15 mouse cellular contexts compared by ENCODE assay signal in genomic region chr2:121359461-121359860, GRCm38 (mm10). TPM values are rescaled to one million over a fixed set of nuclear protein-coding genes. Genes with fewer than 3 reads are reported as not detected.
DNase-seq lines count a peak whose midpoint lies in the region; ATAC-seq and TF ChIP-seq lines count a peak whose summit lies in the region.
"Had no signal": no experiment of that assay in that cellular context is flagged by ENCODE, and none has a peak within 500 bp of the region (broad histone marks: within the 10 kb centered on the region; RNA-seq: fewer than 3 reads in every experiment).

No protein-coding gene starts in this region.

- H3K36me3 ChIP-seq in neural tube, embryonic 12.5 days, result no peaks in the 10 kb centered on the region
- no peaks in the 10 kb centered on the region for H3K36me3 ChIP-seq in midbrain, embryonic 15.5 days (replicated peaks)
- no peaks in the 10 kb centered on the region; the same call in 1 of the 2 replicates for H3K36me3 ChIP-seq in stomach, postnatal 0 days (ENCODE audit: control insufficient read depth, insufficient read depth, low read length)
- H3K36me3 ChIP-seq: liver, embryonic 15.5 days had no signal

- H3K9ac ChIP-seq in neural tube, embryonic 12.5 days, result no peak overlapping the region
- no peak overlapping the region for H3K9ac ChIP-seq in midbrain, embryonic 15.5 days
- H3K9ac ChIP-seq in stomach, postnatal 0 days (ENCODE audit: low read length), result no peak overlapping the region
- H3K9ac ChIP-seq: liver, embryonic 15.5 days had no signal

- no peaks in the 10 kb centered on the region for H3K9me3 ChIP-seq in neural tube, embryonic 12.5 days
- H3K9me3 ChIP-seq in midbrain, embryonic 15.5 days, result no peaks in the 10 kb centered on the region
- no peaks in the 10 kb centered on the region for H3K9me3 ChIP-seq in stomach, postnatal 0 days (ENCODE audit: control insufficient read depth, low read length)
- H3K9me3 ChIP-seq: liver, embryonic 15.5 days had no signal

- intact Hi-C loops in left cerebral cortex, postnatal 4 days (cut with DNase I), result no loop called here

- DNase-seq in cerebellum, adult 11-12 months, result peak; percentile 55
- no peak for DNase-seq in cerebellum, postnatal 10 days
- no peak for DNase-seq in neural tube, embryonic 10.5 days (ENCODE audit: extremely low spot score, low spot score)
- no peak for DNase-seq in stomach, postnatal 0 days (ENCODE audit: low spot score)
- DNase-seq in left cerebral cortex, postnatal 4 days, result no peak
- DNase-seq in urinary bladder, postnatal 10 days (ENCODE audit: low spot score), result no peak
- DNase-seq: adrenal gland, postnatal 14 days; heart, adult 11 months; kidney, adult 11 months; thymus, adult 2 months had no signal

- H3K27me3 ChIP-seq in neural tube, embryonic 12.5 days (replicated peaks), result peaks cover 26% of the 10 kb centered on the region
- H3K27me3 ChIP-seq in midbrain, embryonic 15.5 days (replicated peaks), result 0 out of 2 replicates have a peak, but pooled peaks cover 3% of the 10 kb centered on the region
- no peaks in the 10 kb centered on the region for H3K27me3 ChIP-seq in stomach, postnatal 0 days (ENCODE audit: control insufficient read depth, insufficient read depth, low read length)

- WGBS in neural tube, embryonic 12.5 days, result 58% methylated on average over 4 of the region's 4 CpGs
- WGBS in midbrain, embryonic 15.5 days, result 57% methylated on average over 4 of the region's 4 CpGs
- WGBS in stomach, postnatal 0 days, result 52% methylated on average over 4 of the region's 4 CpGs

- no peak for ATAC-seq in neural tube, embryonic 12.5 days (ENCODE audit: low FRiP score, low read depth)
- ATAC-seq in midbrain, embryonic 15.5 days (replicated peaks), result no peak
- no peak for ATAC-seq in stomach, postnatal 0 days (ENCODE audit: low FRiP score, low TSS enrichment)

- H3K4me2 ChIP-seq in neural tube, embryonic 12.5 days (replicated peaks), result 0 out of 2 replicates have a peak overlapping the region, but pooled peaks have one; percentile 12
- H3K4me2 ChIP-seq in midbrain, embryonic 15.5 days, result peak overlapping the region; percentile 61
- H3K4me2 ChIP-seq in stomach, postnatal 0 days (replicated peaks; ENCODE audit: low read depth), result peak overlapping the region; percentile 60; the same call in 1 of the 2 replicates
- H3K4me2 ChIP-seq: liver, embryonic 15.5 days had no signal

- no peak overlapping the region for H3K4me3 ChIP-seq in neural tube, embryonic 12.5 days
- peak overlapping the region; percentile 49 for H3K4me3 ChIP-seq in midbrain, embryonic 15.5 days
- H3K4me3 ChIP-seq in stomach, postnatal 0 days (ENCODE audit: low read depth, low read length), result no peak overlapping the region
- H3K4me3 ChIP-seq: liver, embryonic 15.5 days had no signal

- TF ChIP-seq CTCF in stomach, postnatal 0 days (IDR thresholded peaks at IDR 0.05; ENCODE audit: low read depth), result no peak

- H3K4me1 ChIP-seq in neural tube, embryonic 12.5 days, result peaks cover 13% of the 10 kb centered on the region
- H3K4me1 ChIP-seq in midbrain, embryonic 15.5 days, result peaks cover 28% of the 10 kb centered on the region
- H3K4me1 ChIP-seq in stomach, postnatal 0 days (replicated peaks; ENCODE audit: control insufficient read depth, insufficient read depth), result no peaks in the 10 kb centered on the region

- H3K27ac ChIP-seq in neural tube, embryonic 12.5 days, result no peak overlapping the region
- 0 out of 2 replicates have a peak overlapping the region, but pooled peaks have one; percentile 71 for H3K27ac ChIP-seq in midbrain, embryonic 15.5 days
- no peak overlapping the region for H3K27ac ChIP-seq in stomach, postnatal 0 days (replicated peaks)
- H3K27ac ChIP-seq: liver, embryonic 15.5 days had no signal

- no peak for TF ChIP-seq EP300 in stomach, postnatal 0 days (optimal IDR thresholded peaks at IDR 0.05)

RNA-seq across cellular contexts. Expression of gene Ckmt1, which starts 1.9 kb away (rescaled TPM):
- 19.6 and 19.7 TPM in 2 replicates for polyA plus RNA-seq in neural tube, embryonic 12.5 days (2016; fragmentation: Nextera tagmentation; extraction: Ambion mirVana)
- polyA plus RNA-seq in midbrain, embryonic 15.5 days (2015; fragmentation: Nextera tagmentation; extraction: Ambion mirVana), result 70.6 and 75.6 TPM in 2 replicates
- 625 and 652 TPM in 2 replicates for polyA plus RNA-seq in stomach, postnatal 0 days (2015; fragmentation: Nextera tagmentation; extraction: Ambion mirVana)
- total RNA-seq in left cerebral cortex, postnatal 4 days (2021), result 100 to 1,000 TPM; 119 to 134 TPM

RNA-seq across cellular contexts. Expression of gene Ppip5k1, which starts 4.3 kb away (rescaled TPM):
- 13.0 and 13.1 TPM in 2 replicates for polyA plus RNA-seq in neural tube, embryonic 12.5 days (2016; fragmentation: Nextera tagmentation; extraction: Ambion mirVana)
- 20.6 and 21.6 TPM in 2 replicates for polyA plus RNA-seq in midbrain, embryonic 15.5 days (2015; fragmentation: Nextera tagmentation; extraction: Ambion mirVana)
- polyA plus RNA-seq in stomach, postnatal 0 days (2015; fragmentation: Nextera tagmentation; extraction: Ambion mirVana), result 13.9 and 14.1 TPM in 2 replicates
- total RNA-seq in left cerebral cortex, postnatal 4 days (2021), result 10 to 100 TPM; 24.7 to 30.8 TPM

RNA-seq across cellular contexts. Expression of gene Strc, which starts 27.5 kb away (rescaled TPM):
- polyA plus RNA-seq in neural tube, embryonic 12.5 days (2016; fragmentation: Nextera tagmentation; extraction: Ambion mirVana), result not detected in 2 replicates
- polyA plus RNA-seq in midbrain, embryonic 15.5 days (2015; fragmentation: Nextera tagmentation; extraction: Ambion mirVana), result not detected in 2 replicates
- polyA plus RNA-seq in stomach, postnatal 0 days (2015; fragmentation: Nextera tagmentation; extraction: Ambion mirVana), result 0.01 and 0.04 TPM in 2 replicates
- not detected for total RNA-seq in left cerebral cortex, postnatal 4 days (2021)
- total RNA-seq: adrenal gland, postnatal 14 days had no signal
- polyA plus RNA-seq: heart, embryonic 16.5 days; limb, embryonic 11.5 days; liver, embryonic 15.5 days had no signal

RNA-seq across cellular contexts. Expression of gene Pdia3, which starts 54.1 kb away (rescaled TPM):
- 497 and 518 TPM in 2 replicates for polyA plus RNA-seq in neural tube, embryonic 12.5 days (2016; fragmentation: Nextera tagmentation; extraction: Ambion mirVana)
- polyA plus RNA-seq in midbrain, embryonic 15.5 days (2015; fragmentation: Nextera tagmentation; extraction: Ambion mirVana), result 351 and 354 TPM in 2 replicates
- polyA plus RNA-seq in stomach, postnatal 0 days (2015; fragmentation: Nextera tagmentation; extraction: Ambion mirVana), result 613 and 617 TPM in 2 replicates
- 100 to 1,000 TPM; 214 to 225 TPM for total RNA-seq in left cerebral cortex, postnatal 4 days (2021)

RNA-seq across cellular contexts. Expression of gene Catsper2, which starts 54.1 kb away (rescaled TPM):
- 4.1 and 4.5 TPM in 2 replicates for polyA plus RNA-seq in neural tube, embryonic 12.5 days (2016; fragmentation: Nextera tagmentation; extraction: Ambion mirVana)
- 5.9 and 7.0 TPM in 2 replicates for polyA plus RNA-seq in midbrain, embryonic 15.5 days (2015; fragmentation: Nextera tagmentation; extraction: Ambion mirVana)
- 1.0 and 1.3 TPM in 2 replicates for polyA plus RNA-seq in stomach, postnatal 0 days (2015; fragmentation: Nextera tagmentation; extraction: Ambion mirVana)
- total RNA-seq in left cerebral cortex, postnatal 4 days (2021), result 1 to 10 TPM; 6.1 to 8.3 TPM
